Mouse (Mus musculus): ENCODE results near the gene Tmem231. TPM values are rescaled to one million over a fixed set of nuclear protein-coding genes. Genes with fewer than 3 reads are reported as not detected.

Gene Tmem231
- polyA plus RNA-seq, 1 experiment from 2014 or later: 12.8 TPM

DNA sequence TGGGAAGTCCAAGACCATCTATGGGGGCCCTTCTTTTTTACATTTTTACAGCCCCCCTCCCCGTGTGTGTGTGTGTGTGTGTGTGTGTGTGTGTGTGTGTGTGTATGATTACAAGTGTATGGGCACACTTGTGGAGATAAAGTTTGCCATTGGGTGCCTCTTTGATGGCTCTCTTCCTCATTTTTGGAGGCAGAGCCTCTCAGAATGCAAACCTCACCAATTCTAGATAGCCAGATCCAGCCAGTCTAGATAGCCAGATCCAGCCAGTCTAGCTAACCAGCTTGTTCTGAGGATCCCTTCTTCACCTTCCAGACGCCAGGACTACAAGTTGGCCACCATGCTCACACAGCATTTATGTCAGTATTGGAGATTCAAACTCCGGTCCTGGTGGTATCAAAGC lies 62.4 kb downstream of the Tmem231 start:
- 82% methylated on average over 3 of the region's 3 CpGs for WGBS
- Histone ChIP-seq H3K27ac (ENCODE audit: low read depth) (no peak overlapping the region), H3K27me3 (replicated peaks; ENCODE audit: control insufficient read depth, insufficient read depth, low read length) (no peaks in the 10 kb centered on the region), H3K36me3 (ENCODE audit: control insufficient read depth, insufficient read depth, low read length) (peaks cover under 1% of the 10 kb centered on the region; the same call in 1 of the 2 replicates), H3K9me3 (ENCODE audit: control insufficient read depth, low read length) (no peaks in the 10 kb centered on the region), H3K4me2 (ENCODE audit: low read length) (no peak overlapping the region), H3K4me1 (replicated peaks; ENCODE audit: control insufficient read depth, insufficient read depth, low read length) (peaks cover 4% of the 10 kb centered on the region; the same call in 1 of the 2 replicates), H3K9ac (ENCODE audit: low read length) (no peak overlapping the region), H3K4me3 (ENCODE audit: low read depth, low read length) (no peak overlapping the region)
- no peak for DNase-seq (ENCODE audit: low spot score)
- ATAC-seq (replicated peaks; ENCODE audit: low FRiP score, low TSS enrichment, low read depth): no peak

DNA sequence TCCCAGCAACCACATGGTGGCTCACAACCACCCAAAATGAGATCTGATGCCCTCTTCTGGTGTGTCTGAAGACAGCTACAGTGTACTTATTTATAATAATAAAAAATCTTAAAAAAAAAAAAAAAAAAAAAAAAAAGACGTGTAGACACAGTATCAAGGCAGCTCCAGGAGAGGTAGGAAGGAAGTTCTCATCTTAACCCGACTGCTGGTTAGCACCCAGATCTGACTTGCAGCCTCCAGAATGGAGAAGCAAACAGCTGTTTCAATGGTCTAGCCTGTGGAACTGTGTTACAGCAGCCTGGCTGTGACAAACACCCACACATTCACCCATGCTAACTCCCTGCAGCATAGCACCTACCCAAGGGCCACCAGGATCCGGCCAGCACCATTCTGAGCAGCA lies 63.3 kb downstream of the Tmem231 start:
- no peak for ATAC-seq (replicated peaks; ENCODE audit: low FRiP score, low TSS enrichment, low read depth)
- WGBS: 88% methylated on average over 3 of the region's 3 CpGs
- no peak for DNase-seq (ENCODE audit: low spot score)

DNA sequence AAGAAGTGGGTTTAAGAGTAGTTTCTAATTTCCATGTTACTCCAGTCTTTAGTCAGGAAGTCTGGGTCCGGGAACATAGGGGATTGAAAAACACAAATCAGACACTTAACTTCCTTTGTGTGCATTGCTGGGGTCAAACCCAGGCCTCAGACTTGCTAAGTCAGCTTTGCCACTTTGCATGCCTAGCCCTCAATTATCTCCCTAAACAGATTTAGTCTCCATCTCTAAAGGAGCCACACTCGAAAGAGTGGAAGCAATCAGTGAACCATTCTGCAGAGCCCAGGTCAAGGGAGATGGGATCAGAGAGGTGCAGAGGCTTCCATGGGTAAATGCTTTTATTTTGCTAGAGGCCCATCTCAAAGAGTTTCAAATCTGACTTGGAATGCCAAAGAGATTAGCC lies 65.0 kb downstream of the Tmem231 start:
- Histone ChIP-seq H3K4me2 (ENCODE audit: low read length) (no peak overlapping the region), H3K9me3 (ENCODE audit: control insufficient read depth, low read length) (no peaks in the 10 kb centered on the region), H3K36me3 (ENCODE audit: control insufficient read depth, insufficient read depth, low read length) (peaks cover 16% of the 10 kb centered on the region), H3K4me3 (ENCODE audit: low read depth, low read length) (no peak overlapping the region), H3K9ac (ENCODE audit: low read length) (no peak overlapping the region), H3K4me1 (replicated peaks; ENCODE audit: control insufficient read depth, insufficient read depth, low read length) (no peaks in the 10 kb centered on the region), H3K27me3 (replicated peaks; ENCODE audit: control insufficient read depth, insufficient read depth, low read length) (no peaks in the 10 kb centered on the region), H3K27ac (ENCODE audit: low read depth) (no peak overlapping the region)
- DNase-seq (ENCODE audit: low spot score): no peak
- ATAC-seq (replicated peaks; ENCODE audit: low FRiP score, low TSS enrichment, low read depth): no peak
- 58% methylated on average over 2 of the region's 2 CpGs for whole genome bisulfite sequencing

More for the DNA sequence above, 63.3 kb downstream of the Tmem231 start:
- Histone ChIP-seq H3K27ac (ENCODE audit: low read depth) (no peak overlapping the region), H3K9me3 (ENCODE audit: control insufficient read depth, low read length) (no peaks in the 10 kb centered on the region), H3K36me3 (ENCODE audit: control insufficient read depth, insufficient read depth, low read length) (peaks cover 9% of the 10 kb centered on the region), H3K9ac (ENCODE audit: low read length) (no peak overlapping the region), H3K27me3 (replicated peaks; ENCODE audit: control insufficient read depth, insufficient read depth, low read length) (no peaks in the 10 kb centered on the region), H3K4me3 (ENCODE audit: low read depth, low read length) (no peak overlapping the region), H3K4me2 (ENCODE audit: low read length) (no peak overlapping the region), H3K4me1 (replicated peaks; ENCODE audit: control insufficient read depth, insufficient read depth, low read length) (peaks cover under 1% of the 10 kb centered on the region; the same call in 1 of the 2 replicates)

DNA sequence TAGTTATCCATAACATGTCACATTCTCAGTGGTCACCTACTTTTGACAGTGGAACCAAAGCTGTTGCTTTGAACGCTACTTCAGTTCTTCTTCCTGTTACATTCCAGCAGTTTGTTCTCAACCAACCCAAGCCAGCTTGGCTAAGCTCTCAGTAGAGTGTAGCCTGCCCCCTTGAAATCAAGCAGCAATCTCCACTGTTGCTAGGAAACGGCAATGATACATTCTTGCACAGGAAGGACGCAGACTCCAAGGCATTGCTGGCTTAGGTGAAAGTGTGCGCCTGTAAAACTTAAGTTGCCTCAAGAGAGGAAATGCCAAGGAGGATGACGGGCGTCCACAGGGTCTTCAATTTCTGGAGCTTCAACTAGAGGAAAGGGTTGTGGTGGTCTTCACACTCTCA lies 67.8 kb downstream of the Tmem231 start:
- H3K4me2 ChIP-seq (ENCODE audit: low read length): no peak overlapping the region

DNA sequence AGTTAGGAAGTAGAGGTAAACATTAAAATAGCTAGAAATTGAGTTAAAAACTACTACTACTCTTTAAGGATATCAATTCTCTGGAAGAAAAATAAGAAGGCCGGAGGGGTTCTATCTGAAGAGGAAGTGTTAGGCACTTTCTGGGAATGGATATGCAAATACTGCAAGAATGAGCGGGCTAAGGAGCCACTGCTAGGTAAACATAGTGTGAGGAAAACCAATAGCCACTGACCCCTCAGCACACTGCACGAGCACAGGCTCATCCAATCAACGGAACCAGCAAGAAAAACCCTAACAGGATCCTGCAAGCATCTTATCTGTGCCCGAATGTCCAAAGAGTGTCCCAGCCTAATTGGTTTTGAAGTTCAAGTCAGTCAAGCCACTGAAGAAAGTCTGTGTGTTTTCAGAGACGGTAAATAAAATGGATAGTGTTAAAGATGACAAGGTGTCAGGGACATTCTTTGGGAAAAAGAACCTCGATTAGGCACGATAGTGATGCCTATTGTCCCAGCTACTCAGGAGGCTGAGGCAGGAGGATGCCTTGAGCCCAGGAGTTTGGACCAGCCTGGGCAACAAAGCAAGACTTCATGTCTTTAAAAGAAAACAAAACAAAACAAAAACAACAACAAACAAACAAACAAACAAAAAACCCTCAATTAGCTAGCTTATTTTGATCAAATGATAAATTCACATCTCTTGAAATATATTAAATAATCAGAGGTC lies 68.4 kb downstream of the Tmem231 start:
- H3K36me3 ChIP-seq (ENCODE audit: control insufficient read depth, insufficient read depth, low read length): peaks cover 16% of the 10 kb centered on the region
- no peaks in the 10 kb centered on the region for H3K9me3 ChIP-seq (ENCODE audit: control insufficient read depth, low read length)
- 86% methylated on average over 8 of the region's 8 CpGs for WGBS
- H3K27me3 ChIP-seq (replicated peaks; ENCODE audit: control insufficient read depth, insufficient read depth, low read length): no peaks in the 10 kb centered on the region
- H3K27ac ChIP-seq (ENCODE audit: low read depth): no peak overlapping the region
- no peak overlapping the region for H3K4me2 ChIP-seq (ENCODE audit: low read length)
- no peak overlapping the region for H3K9ac ChIP-seq (ENCODE audit: low read length)
- DNase-seq (ENCODE audit: low spot score): no peak
- H3K4me1 ChIP-seq (replicated peaks; ENCODE audit: control insufficient read depth, insufficient read depth, low read length): no peaks in the 10 kb centered on the region
- 0 out of 2 replicates have a peak, but pooled peaks have one; percentile 64 for ATAC-seq (replicated peaks; ENCODE audit: low FRiP score, low TSS enrichment, low read depth)
- H3K4me3 ChIP-seq (ENCODE audit: low read depth, low read length): no peak overlapping the region

More for the DNA sequence above, 67.8 kb downstream of the Tmem231 start:
- Histone ChIP-seq H3K9me3 (ENCODE audit: control insufficient read depth, low read length) (no peaks in the 10 kb centered on the region), H3K27me3 (replicated peaks; ENCODE audit: control insufficient read depth, insufficient read depth, low read length) (no peaks in the 10 kb centered on the region), H3K9ac (ENCODE audit: low read length) (no peak overlapping the region), H3K4me1 (replicated peaks; ENCODE audit: control insufficient read depth, insufficient read depth, low read length) (no peaks in the 10 kb centered on the region), H3K27ac (ENCODE audit: low read depth) (no peak overlapping the region), H3K36me3 (ENCODE audit: control insufficient read depth, insufficient read depth, low read length) (peaks cover 16% of the 10 kb centered on the region), H3K4me3 (ENCODE audit: low read depth, low read length) (no peak overlapping the region)
- ATAC-seq (replicated peaks; ENCODE audit: low FRiP score, low TSS enrichment, low read depth) (no peak), DNase-seq (ENCODE audit: low spot score) (no peak)
- 80% methylated on average over 6 of the region's 6 CpGs for WGBS

DNA sequence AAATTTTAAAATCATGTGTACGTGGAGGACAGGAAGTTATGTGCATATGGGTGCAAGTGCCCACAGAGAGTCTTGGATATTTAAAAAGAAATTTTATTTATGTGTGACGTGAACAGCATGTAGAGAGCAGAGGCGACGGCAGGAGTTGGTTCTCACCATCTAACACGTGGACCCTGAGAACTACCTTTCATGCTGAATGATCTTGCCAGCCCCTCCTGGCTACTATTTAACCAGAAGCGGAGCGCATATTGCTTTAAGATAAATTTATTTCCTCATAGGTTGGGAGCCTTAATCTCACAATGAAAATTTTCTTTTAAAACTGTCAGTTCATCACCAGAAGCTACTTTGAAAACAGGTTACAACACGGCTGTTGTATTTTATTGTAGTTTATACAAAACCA lies 69.0 kb downstream of the Tmem231 start:
- no peaks in the 10 kb centered on the region for H3K4me1 ChIP-seq (replicated peaks; ENCODE audit: control insufficient read depth, insufficient read depth, low read length)
- DNase-seq (ENCODE audit: low spot score) (no peak), ATAC-seq (replicated peaks; ENCODE audit: low FRiP score, low TSS enrichment, low read depth) (no peak)
- H3K9me3 ChIP-seq (ENCODE audit: control insufficient read depth, low read length): no peaks in the 10 kb centered on the region
- no peak overlapping the region for H3K27ac ChIP-seq (ENCODE audit: low read depth)
- H3K27me3 ChIP-seq (replicated peaks; ENCODE audit: control insufficient read depth, insufficient read depth, low read length): no peaks in the 10 kb centered on the region
- no peak overlapping the region for H3K4me3 ChIP-seq (ENCODE audit: low read depth, low read length)
- no peak overlapping the region for H3K9ac ChIP-seq (ENCODE audit: low read length)
- no peak overlapping the region for H3K4me2 ChIP-seq (ENCODE audit: low read length)
- H3K36me3 ChIP-seq (ENCODE audit: control insufficient read depth, insufficient read depth, low read length): peaks cover 16% of the 10 kb centered on the region
- 85% methylated on average over 8 of the region's 8 CpGs for WGBS

DNA sequence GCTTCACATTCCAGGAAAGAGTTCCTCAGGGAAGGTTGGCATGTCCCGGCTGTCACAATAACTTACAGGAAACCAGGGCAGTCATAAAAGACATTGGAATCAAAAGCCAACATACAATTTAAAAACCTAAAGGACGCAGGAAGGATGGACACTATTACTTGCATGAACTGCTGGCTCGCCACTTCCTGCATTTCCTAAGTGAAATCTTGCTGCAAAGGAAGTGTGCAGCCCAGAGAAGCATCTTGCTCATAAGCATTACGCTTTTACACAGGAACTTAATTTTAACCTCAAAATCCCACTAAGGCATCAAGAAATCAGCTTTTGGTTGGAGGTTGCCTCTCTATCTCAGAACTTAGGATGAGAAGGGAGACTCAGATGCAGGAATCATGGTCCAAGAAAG lies 70.4 kb downstream of the Tmem231 start:
- Histone ChIP-seq H3K4me3 (ENCODE audit: low read depth, low read length) (no peak overlapping the region), H3K27me3 (replicated peaks; ENCODE audit: control insufficient read depth, insufficient read depth, low read length) (no peaks in the 10 kb centered on the region), H3K9me3 (ENCODE audit: control insufficient read depth, low read length) (no peaks in the 10 kb centered on the region), H3K4me2 (ENCODE audit: low read length) (no peak overlapping the region), H3K36me3 (ENCODE audit: control insufficient read depth, insufficient read depth, low read length) (peaks cover 16% of the 10 kb centered on the region), H3K9ac (ENCODE audit: low read length) (no peak overlapping the region), H3K4me1 (replicated peaks; ENCODE audit: control insufficient read depth, insufficient read depth, low read length) (no peaks in the 10 kb centered on the region), H3K27ac (ENCODE audit: low read depth) (no peak overlapping the region)
- 84% methylated on average over 4 of the region's 4 CpGs for WGBS
- ATAC-seq (replicated peaks; ENCODE audit: low FRiP score, low TSS enrichment, low read depth) (no peak), DNase-seq (ENCODE audit: low spot score) (no peak)
